Mouse (Mus musculus) embryonic facial prominence, embryonic 10.5 days (tissue): ENCODE measurements around the gene Nav2. TPM values are rescaled to one million over a fixed set of nuclear protein-coding genes. Genes with fewer than 3 reads are reported as not detected.

Experiments
- DNase-seq: peaks from one replicate; pipeline ENCODE4 v3.0.0-alpha.2; 2017; ENCODE audit warnings: low spot score
- H3K27ac ChIP-seq: fragments of 300-500 bp; sonication (generic); replicated peaks from 2 replicates; pipeline ENCODE4 v1.5.1; 2016; ENCODE audit warnings: mild to moderate bottlenecking
- H3K27me3 ChIP-seq: fragments of 300-500 bp; sonication (generic); replicated peaks from 2 replicates; pipeline ENCODE4 v1.6.1; 2016; ENCODE audit warnings: low read depth, mild to moderate bottlenecking; ENCODE audit not compliant: poor library complexity, severe bottlenecking
- H3K36me3 ChIP-seq: fragments of 300-500 bp; sonication (generic); replicated peaks from 2 replicates; pipeline ENCODE4 v1.6.1; 2016; ENCODE audit warnings: mild to moderate bottlenecking, moderate library complexity
- H3K4me1 ChIP-seq: fragments of 300-500 bp; sonication (generic); 2 replicates; pipeline ENCODE4 v1.6.1; 2016
- H3K4me3 ChIP-seq: fragments of 300-500 bp; sonication (generic); 2 replicates; pipeline ENCODE4 v1.5.1; 2016; ENCODE audit warnings: mild to moderate bottlenecking, moderate library complexity
- H3K9me3 ChIP-seq: fragments of 300-500 bp; sonication (generic); 2 replicates; pipeline ENCODE4 v1.6.1; 2016; ENCODE audit warnings: mild to moderate bottlenecking
- WGBS: fragments of 180-500 bp; shearing (Covaris S2); methylation state at CpG from one replicate; pipeline ENCODE4 v1.1.7; 2016; 5-methylcytosine and 5-hydroxymethylcytosine counted together
- polyA plus RNA-seq: library from polyadenylated mRNA; unstranded; fragments of >200 nt; fragmentation: Nextera tagmentation; extraction: Ambion mirVana; gene quantifications from 2 replicates; pipeline ENCODE4 v1.2.1, GENCODE M21; 2016

Nav2 gene
- polyA plus RNA-seq, 1 experiment from 2014 or later = 11.5 TPM

DNA sequence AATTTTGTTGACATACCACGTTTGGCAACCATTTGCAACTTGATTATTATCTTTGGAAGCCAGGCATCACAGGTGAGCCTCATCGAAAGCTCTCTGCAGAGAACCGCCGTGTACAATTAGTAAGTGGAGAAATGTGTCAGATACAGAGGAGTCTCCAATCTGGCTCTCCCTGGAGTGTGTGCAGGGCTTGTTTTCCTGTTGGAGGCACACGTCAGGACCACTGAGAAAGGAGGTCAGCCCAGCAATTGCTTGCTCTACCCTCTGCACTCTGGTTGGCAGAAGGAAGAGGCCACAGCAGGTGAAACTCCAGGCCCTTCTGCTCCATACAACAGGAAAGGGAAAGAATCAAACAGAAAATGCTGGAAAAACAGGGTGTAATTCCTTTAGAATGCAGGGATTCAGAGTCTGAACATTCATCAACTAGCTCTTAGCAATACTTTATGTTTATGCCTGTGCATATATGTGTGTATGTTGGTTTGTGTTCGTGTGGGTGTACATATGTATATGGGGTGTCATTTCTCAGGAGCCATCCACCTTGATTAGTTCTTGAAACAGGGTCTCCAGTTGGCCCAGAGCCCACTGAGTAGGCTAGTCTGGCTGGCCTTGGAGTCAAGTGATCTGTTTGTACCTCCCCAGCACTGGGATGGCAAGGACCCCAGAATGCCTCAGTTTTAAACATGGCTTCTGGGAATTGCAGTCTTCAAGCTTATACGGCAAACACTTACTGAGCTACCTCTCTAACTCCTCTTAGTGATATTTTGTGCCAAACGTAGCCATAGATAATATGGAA is 116.7 kb downstream of the Nav2 start:
- Histone ChIP-seq H3K4me1 (0 out of 2 replicates have a peak, but pooled peaks cover 3% of the 10 kb centered on the region), H3K9me3 (no peaks in the 10 kb centered on the region), H3K27me3 (peaks cover 14% of the 10 kb centered on the region; the same call in 1 of the 2 replicates), H3K4me3 (no peak overlapping the region), H3K36me3 (no peaks in the 10 kb centered on the region), H3K27ac (no peak overlapping the region)
- no peak for DNase-seq
- WGBS = 80% methylated on average over 8 of the region's 8 CpGs

DNA sequence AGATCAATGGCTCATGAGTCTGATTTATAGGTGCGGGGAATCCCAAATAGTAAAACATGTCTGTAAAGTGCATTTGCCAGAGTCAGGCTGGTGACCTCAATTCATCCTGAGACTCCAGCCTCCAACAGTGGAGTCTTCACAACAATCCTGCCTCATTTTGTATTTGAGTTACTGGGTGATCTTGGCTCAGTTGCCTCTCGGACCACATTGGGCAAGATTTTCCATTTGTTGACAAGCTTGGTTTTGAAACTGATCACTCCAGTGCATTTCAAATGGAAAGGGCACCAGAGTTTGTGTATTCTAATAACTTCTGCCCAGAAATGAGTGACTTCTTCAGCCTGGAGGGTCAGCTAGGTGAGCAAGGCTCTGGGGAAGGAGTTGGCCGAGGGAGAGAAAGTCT is 117.5 kb downstream of the Nav2 start:
- Histone ChIP-seq H3K4me3 (no peak overlapping the region), H3K27ac (no peak overlapping the region), H3K27me3 (peaks cover 14% of the 10 kb centered on the region; the same call in 1 of the 2 replicates), H3K9me3 (no peaks in the 10 kb centered on the region), H3K4me1 (0 out of 2 replicates have a peak, but pooled peaks cover 3% of the 10 kb centered on the region), H3K36me3 (no peaks in the 10 kb centered on the region)
- 91% methylated on average over 3 of the region's 3 CpGs for WGBS
- DNase-seq = no peak

DNA sequence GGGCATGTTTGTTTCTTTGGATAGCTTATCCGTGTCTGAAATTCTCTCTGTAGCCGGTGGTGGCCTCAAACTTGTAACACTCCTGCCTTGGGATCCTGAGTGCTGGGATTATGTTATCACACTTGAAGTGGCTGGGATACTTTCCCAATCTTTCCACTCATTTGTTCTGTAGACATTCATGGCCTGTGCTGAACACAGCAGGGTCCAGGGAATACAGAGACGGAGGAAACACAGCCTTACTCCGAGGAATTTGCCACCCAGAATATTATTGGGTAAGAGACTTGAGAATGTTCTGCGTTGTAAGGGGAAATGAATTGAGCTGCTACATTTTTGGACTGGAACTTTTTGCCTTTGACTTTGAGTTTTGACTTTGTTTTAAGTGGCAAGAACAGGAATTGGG is 118.0 kb downstream of the Nav2 start:
- H3K27me3 ChIP-seq = peaks cover 14% of the 10 kb centered on the region; the same call in 1 of the 2 replicates

DNA sequence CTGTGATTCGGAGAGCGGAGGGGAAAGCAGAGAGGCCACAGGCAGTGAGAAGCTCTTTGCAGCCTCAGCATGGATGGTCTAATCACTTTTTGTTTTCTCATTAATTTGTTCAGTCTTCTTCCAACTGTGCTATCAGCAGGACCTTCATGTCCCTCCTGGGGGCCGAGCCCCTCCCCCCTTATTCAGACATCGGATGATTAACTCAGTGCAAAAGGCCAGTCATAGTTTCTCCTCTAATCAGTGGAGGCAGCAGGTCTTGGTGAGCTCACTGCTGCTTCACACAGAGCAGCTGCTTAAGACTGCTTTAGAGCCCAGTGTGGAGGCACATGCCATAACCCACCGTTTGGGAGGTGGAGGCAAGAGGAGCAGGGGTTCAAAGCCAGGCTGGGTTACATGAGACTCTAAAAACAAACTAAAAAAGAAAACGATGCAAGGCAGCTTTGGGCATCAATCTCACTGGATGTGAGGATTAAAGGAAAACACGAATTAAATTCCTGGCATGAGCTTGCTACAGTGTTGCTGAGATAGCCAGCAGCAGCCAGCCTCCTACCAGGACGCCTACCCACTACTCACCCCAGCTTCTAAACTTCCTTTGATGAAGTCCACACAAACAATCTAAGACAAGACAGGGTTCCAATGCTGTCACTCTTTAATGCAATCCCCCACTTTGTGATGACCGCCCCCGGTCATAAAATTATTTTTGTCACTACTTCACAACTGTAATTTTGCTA is 120.9 kb downstream of the Nav2 start:
- 44% methylated on average over 10 of the region's 10 CpGs for WGBS
- Histone ChIP-seq H3K4me1 (0 out of 2 replicates have a peak, but pooled peaks cover 3% of the 10 kb centered on the region), H3K27ac (no peak overlapping the region), H3K27me3 (peaks cover 14% of the 10 kb centered on the region; the same call in 1 of the 2 replicates), H3K4me3 (no peak overlapping the region), H3K36me3 (no peaks in the 10 kb centered on the region), H3K9me3 (no peaks in the 10 kb centered on the region)
- DNase-seq = no peak

More for the DNA sequence above, 118.0 kb downstream of the Nav2 start:
- no peaks in the 10 kb centered on the region for H3K36me3 ChIP-seq
- no peaks in the 10 kb centered on the region for H3K9me3 ChIP-seq
- DNase-seq = no peak
- 0 out of 2 replicates have a peak, but pooled peaks cover 3% of the 10 kb centered on the region for H3K4me1 ChIP-seq
- no peak overlapping the region for H3K27ac ChIP-seq
- 77% methylated on average over 5 of the region's 5 CpGs for WGBS
- H3K4me3 ChIP-seq = no peak overlapping the region

DNA sequence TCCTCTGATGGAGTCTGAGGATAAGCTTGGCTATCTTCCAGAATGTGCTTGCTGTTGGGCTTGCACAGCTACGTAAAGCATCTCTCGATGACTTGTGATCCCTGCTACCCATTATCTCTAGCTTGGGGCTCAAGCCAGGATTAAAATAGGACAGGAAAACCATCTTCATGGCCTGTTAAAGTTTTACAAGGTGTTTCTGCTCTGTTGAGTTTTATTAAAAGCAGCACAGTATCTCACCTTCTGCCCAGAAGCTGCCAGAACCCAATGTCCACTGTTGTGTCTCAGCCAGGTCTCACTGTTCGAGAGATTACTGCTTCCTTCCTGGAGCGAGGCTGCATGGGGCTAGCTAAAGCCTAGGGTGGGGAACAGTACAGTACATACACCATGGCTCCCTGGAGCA is 123.7 kb downstream of the Nav2 start:
- Histone ChIP-seq H3K4me1 (0 out of 2 replicates have a peak, but pooled peaks cover 3% of the 10 kb centered on the region), H3K36me3 (no peaks in the 10 kb centered on the region), H3K9me3 (no peaks in the 10 kb centered on the region), H3K4me3 (no peak overlapping the region), H3K27me3 (peaks cover 11% of the 10 kb centered on the region; the same call in 1 of the 2 replicates), H3K27ac (no peak overlapping the region)
- no peak for DNase-seq
- 90% methylated on average over 4 of the region's 4 CpGs for WGBS

DNA sequence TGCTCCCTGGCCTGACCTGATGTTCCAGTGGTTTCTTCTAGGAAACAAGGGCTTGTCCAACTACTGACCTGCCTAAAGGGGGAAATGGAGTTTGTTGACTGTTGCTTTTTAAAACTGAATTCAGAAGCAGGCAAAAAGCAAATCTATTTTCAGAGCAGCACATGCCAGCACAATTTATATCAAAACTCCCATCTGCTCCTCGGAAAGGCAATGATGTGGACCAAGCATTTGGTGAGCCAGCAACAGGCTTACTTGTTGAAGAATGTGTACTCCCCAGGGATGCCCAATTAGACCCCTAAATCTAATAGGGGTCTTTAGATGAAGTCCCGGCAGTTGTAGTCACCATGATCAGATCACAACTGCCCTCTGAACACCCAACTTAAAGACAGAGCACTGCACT is 125.7 kb downstream of the Nav2 start:
- no peak overlapping the region for H3K27ac ChIP-seq
- no peaks in the 10 kb centered on the region for H3K36me3 ChIP-seq
- 0 out of 2 replicates have a peak, but pooled peaks cover under 1% of the 10 kb centered on the region for H3K27me3 ChIP-seq
- DNase-seq = no peak
- no peaks in the 10 kb centered on the region for H3K9me3 ChIP-seq
- H3K4me1 ChIP-seq = 0 out of 2 replicates have a peak, but pooled peaks cover 2% of the 10 kb centered on the region
- 81% methylated on average over 2 of the region's 2 CpGs for WGBS
- H3K4me3 ChIP-seq = no peak overlapping the region

DNA sequence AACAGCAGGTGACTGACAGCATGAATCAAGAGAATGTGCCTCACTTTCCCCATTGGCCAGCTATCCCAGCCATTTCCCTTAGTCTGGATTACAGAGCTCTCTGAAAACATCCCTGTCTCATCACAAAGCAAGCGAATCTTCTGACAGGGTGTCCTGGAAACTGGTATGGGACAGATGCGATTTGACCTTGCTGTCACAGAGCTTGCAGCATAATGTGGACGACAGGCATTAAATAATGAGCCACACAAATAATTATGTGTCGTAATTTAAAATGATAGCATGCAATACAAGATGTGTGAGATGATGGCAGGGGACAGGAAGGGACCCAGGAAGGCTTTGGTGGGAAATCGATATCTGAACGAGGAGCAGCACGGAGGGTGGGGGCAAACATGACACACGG is 131.6 kb downstream of the Nav2 start:
- no peak overlapping the region for H3K27ac ChIP-seq
- DNase-seq = no peak
- H3K36me3 ChIP-seq = no peaks in the 10 kb centered on the region
- no peak overlapping the region for H3K4me3 ChIP-seq
- peaks cover 10% of the 10 kb centered on the region; the same call in 1 of the 2 replicates for H3K27me3 ChIP-seq
- WGBS = 86% methylated on average over 8 of the region's 8 CpGs
- no peaks in the 10 kb centered on the region for H3K9me3 ChIP-seq
- peaks cover 24% of the 10 kb centered on the region for H3K4me1 ChIP-seq

DNA sequence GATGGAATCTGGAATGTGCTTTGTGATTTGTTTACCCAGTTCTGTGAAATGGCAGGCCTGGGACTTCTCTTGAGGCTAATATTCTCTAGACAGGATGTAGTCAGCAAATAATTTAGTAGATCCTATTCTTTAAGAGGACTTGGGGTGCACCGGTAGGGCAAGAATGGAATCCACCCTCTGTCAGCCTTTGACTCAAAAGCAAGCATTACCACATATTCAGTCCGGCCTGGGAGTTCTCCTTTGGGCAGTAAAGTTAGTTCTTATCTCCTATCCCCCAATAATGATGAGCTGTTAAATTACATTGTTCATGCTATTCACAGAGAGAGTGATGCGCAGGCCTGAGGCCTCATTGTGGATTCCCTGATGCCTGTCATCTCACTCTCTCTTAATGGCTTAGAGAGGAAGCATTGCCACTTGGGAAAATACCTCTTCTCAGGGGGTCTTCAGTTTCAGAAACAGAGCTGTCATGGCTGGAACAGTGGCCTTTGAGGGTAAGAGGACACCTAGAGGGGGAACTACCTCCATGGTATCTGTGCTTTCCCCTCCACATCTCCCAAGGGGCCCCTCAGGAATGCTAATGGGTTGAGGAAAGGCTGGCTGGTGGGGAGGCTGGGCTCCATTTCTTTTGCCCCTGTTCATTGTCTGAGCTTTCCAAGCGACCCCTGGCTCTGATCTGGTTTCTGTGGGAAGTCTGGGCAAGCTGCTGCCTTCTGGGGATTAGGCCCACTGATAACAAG is 133.0 kb downstream of the Nav2 start:
- Histone ChIP-seq H3K4me1 (peaks cover 30% of the 10 kb centered on the region), H3K36me3 (no peaks in the 10 kb centered on the region), H3K27ac (no peak overlapping the region), H3K4me3 (no peak overlapping the region), H3K9me3 (no peaks in the 10 kb centered on the region), H3K27me3 (peaks cover 12% of the 10 kb centered on the region; the same call in 1 of the 2 replicates)
- peak; percentile 38 for DNase-seq
- 55% methylated on average over 4 of the region's 4 CpGs for WGBS

DNA sequence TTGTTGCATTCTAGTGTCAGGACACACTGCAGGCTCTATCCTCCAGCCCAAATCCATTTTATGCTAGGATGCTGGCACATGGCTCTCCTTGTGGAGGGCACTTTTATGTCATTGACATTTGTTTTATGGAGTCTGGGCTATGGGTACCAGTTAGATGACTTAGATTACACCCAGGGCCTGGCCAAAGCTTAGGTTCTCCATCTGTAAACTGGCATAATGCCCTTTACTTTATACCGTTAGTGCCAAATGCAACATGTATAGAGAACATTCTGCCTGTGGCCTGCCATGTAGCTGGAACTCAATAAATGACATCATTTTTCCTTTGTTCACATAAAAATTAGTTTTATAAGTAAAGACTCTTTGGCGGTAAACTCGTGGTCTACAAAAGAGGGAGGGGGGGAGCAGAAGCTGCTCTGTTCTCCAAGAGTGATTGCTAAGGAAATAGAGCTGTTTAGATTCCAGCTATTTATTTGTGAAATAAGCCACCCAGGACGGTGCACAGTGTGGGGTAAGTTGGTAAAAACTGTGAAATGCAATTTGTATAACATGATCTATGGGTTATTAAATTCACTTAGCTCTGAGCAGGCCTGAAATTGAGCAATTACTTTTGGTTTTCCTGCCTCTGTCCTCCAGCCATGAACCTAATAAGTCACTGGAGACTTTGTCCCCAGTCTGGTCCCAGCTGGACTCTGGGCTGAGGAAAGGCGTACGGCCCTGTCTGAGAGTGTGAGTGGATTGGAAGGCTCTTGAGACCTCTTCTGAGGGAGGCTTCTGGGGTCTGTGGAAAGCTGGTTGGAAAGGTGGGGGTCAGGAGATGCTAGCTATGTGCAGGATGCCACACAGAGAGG is 137.2 kb downstream of the Nav2 start:
- no peak overlapping the region for H3K27ac ChIP-seq
- no peak overlapping the region for H3K4me3 ChIP-seq
- 83% methylated on average over 6 of the region's 6 CpGs for WGBS
- no peaks in the 10 kb centered on the region for H3K9me3 ChIP-seq
- no peaks in the 10 kb centered on the region for H3K36me3 ChIP-seq
- H3K27me3 ChIP-seq = peaks cover 26% of the 10 kb centered on the region
- H3K4me1 ChIP-seq = peaks cover 57% of the 10 kb centered on the region
- no peak for DNase-seq

DNA sequence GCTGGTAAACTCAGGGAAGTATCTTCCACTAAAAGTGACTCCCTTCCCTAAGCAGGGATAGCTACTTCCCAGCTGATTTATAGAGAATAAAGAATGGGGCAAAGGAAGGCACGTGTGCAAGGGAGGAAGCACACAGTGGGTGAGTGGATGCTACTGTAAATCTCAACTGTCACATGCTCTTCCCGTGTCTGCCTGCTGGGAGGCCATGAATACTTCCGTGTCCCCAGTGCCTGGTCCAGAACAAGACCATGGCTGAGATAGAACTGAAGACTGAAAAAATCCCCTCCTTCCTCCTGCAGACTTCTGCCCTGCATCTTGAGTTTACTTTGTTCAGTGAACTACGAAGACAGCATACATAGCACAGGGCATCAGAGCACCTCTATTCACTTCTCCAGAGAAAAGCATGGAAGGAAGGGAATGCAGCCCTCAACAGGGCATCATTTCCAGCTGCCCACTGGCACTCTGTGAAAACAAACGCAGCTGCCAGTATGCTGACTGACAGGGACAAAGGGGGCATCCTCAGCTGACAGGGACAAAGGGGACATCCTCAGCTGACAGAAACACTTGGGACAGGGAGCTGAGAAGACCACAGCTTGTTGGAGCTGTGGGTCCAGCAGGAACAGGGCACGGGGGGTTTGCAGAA is 138.0 kb downstream of the Nav2 start:
- Histone ChIP-seq H3K27ac (no peak overlapping the region), H3K4me3 (no peak overlapping the region), H3K9me3 (no peaks in the 10 kb centered on the region), H3K4me1 (peaks cover 54% of the 10 kb centered on the region), H3K36me3 (no peaks in the 10 kb centered on the region), H3K27me3 (peaks cover 26% of the 10 kb centered on the region)
- WGBS = 69% methylated on average over 6 of the region's 6 CpGs
- DNase-seq = no peak

DNA sequence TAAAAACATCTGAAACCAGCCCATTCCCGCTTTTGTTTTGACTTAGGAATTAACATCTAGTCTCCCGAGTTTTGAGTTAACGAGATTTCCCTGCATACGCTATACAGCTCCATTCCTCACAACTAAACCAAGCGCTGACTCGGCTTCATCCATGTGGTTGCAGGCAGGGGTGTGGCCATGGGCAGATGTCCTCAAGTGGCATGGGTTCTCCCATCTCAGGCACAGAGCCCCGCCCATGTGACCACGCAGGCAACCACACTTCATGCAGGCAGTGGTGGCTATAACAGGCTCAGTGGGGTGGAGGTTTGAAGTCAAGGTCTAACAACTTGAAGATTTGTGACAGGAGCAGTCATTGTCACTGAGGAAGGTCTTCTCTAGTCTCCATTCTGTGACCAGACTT is 138.8 kb downstream of the Nav2 start:
- 49% methylated on average over 8 of the region's 8 CpGs for WGBS
- H3K9me3 ChIP-seq = no peaks in the 10 kb centered on the region
- H3K4me3 ChIP-seq = no peak overlapping the region
- H3K27me3 ChIP-seq = peaks cover 26% of the 10 kb centered on the region
- H3K27ac ChIP-seq = no peak overlapping the region
- DNase-seq = no peak
- no peaks in the 10 kb centered on the region for H3K36me3 ChIP-seq
- H3K4me1 ChIP-seq = peaks cover 46% of the 10 kb centered on the region
